Mouse (Mus musculus) megakaryocyte progenitor cell, adult 5-6 weeks (primary cell): Measurements from ENCODE around the gene Vmn2r111. TPM values are rescaled to one million over a fixed set of nuclear protein-coding genes. Genes with fewer than 3 reads are reported as not detected.
"Not testable (repeated sequence)": the region's sequence is repeated elsewhere in the genome, so short reads cannot be mapped to it uniquely, and the experiment has no call there.

Experiments
- ATAC-seq: replicated peaks from 2 replicates; pipeline ENCODE4 v1.8.0; 2016; ENCODE audit warnings: mild to moderate bottlenecking, moderate TSS enrichment, inconsistent platforms; ENCODE audit not compliant: poor library complexity
- total RNA-seq, 2 experiments: library from RNA; stranded (forward) in 1 of 2; stranded (reverse) in 1 of 2; fragments of 157-497, 149-512 nt in 1 of 2; fragments of 200-1000 nt in 1 of 2; gene quantifications; 2 replicates each; pipeline versions ENCODE4 v1.2.3 to v1.2.4; 2015 to 2017

The Vmn2r111 gene
- total RNA-seq (2015) (not detected in 2 replicates), total RNA-seq (2017) (not detected in 2 replicates)

- ATAC-seq = not testable (repeated sequence)
Observed at GRCm38 (mm10) chr17:22573382-22573781, at the start of gene Vmn2r111. Gene Vmn2r111 (minus strand): TSS chr17:22573482.

DNA sequence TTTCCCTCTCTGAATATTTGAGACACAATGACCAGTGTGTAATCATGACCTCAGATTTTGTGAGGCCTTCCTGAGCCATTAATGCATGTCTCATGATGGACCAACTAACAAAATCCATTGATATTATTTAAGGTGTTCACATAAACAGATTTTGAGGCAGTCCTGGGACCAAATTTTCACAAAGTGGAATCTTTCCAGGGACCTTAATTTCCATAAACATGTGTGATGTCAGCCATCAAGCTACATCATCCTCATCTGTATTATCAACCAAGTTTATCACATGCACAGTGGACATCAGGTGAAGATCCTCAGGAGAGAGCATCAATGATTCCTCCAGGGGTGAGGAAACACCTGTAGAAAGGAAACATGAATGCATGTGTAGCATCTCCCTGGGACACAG, 27.4 kb upstream of the Vmn2r111 start, which contains the start of gene Vmn2r112:
TSS of gene Vmn2r112 (plus strand) at position 301 of the 400 bp plus-strand sequence.
- ATAC-seq = not testable (repeated sequence)

DNA sequence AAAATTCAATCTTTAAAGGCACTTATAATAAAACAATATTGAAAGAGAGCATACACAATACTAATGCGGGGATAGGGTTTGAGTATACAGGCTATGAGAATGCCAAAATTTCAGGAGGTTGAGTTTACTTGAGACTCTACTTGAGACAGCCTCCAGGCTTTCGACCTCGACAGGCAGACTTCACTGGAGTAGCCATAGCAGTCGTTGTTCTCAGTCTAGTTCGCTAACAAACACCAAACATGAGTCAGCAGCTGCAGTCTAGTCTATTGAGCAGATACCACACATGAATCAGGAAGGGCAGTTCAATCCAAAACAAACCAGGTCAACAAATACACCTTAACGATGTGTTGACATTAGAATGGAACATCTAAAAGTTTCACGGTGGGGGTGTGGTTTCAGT, 52.8 kb downstream of the Vmn2r111 start:
- not testable (repeated sequence) for ATAC-seq

GRCm38 (mm10) chr17:22520037-22520436, 53.2 kb downstream of the Vmn2r111 start:
- not testable (repeated sequence) for ATAC-seq

DNA sequence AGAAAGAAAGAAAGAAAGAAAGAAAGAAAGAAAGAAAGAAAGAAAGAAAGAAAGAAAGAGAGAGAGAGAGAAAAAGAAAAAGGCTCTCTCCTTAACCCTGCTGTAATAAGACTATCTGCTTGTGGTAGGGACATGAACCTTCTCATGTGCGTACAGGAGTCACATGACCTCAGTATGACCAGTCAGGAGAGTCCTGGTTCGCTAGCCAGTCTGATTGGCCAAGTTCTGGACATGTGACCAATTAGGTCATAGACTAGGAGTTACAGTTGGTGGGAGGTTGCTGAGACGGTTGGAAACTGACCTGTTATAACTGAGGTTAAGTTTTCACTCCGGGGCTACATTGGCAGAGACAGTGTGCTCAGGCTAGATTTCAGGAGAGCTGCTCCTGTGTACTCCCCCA, 76.2 kb downstream of the Vmn2r111 start:
- ATAC-seq = no peak

Other genes with a start within 250 kb of the Vmn2r111 start
- 19.3 and 22.5 TPM in 2 replicates for gene Zfp944, start 212.1 kb downstream of the Vmn2r111 start, total RNA-seq (2015)
- gene Zfp944, start 212.1 kb downstream of the Vmn2r111 start, total RNA-seq (2017) = 6.3 and 8.8 TPM in 2 replicates
- gene Zfp758, start 212.0 kb downstream of the Vmn2r111 start, total RNA-seq (2015) = 13.4 and 14.5 TPM in 2 replicates
- 10.4 and 12.8 TPM in 2 replicates for gene Zfp758, start 212.0 kb downstream of the Vmn2r111 start, total RNA-seq (2017)
- gene Zfp946, start 149.3 kb downstream of the Vmn2r111 start, total RNA-seq (2015) = 7.7 and 9.2 TPM in 2 replicates
- gene Zfp946, start 149.3 kb downstream of the Vmn2r111 start, total RNA-seq (2017) = 3.7 and 6.3 TPM in 2 replicates
- gene Vmn2r112, start 27.5 kb upstream of the Vmn2r111 start, total RNA-seq (2015) = not detected in 2 replicates
- gene Vmn2r112, start 27.5 kb upstream of the Vmn2r111 start, total RNA-seq (2017) = not detected in 2 replicates